Comparison of ENCODE assay signal across 8 mouse cellular contexts in genomic region chr1:151343571-151344282, GRCm38 (mm10). TPM values are rescaled to one million over a fixed set of nuclear protein-coding genes. Genes with fewer than 3 reads are reported as not detected.
DNase-seq lines count a peak whose midpoint lies in the region; ATAC-seq and TF ChIP-seq lines count a peak whose summit lies in the region.

No protein-coding gene starts in this region.

- H3K9me3 ChIP-seq in ES-E14 (ENCODE audit: control insufficient read depth, insufficient read depth, low read depth, low read length) = no peaks in the 10 kb centered on the region
- H3K9me3 ChIP-seq in hindbrain, embryonic 12.5 days (replicated peaks) = no peaks in the 10 kb centered on the region

- DNase-seq in 3T3-L1 (ENCODE audit: low read depth, low spot score) (peak; percentile 30), ES-E14 (ENCODE audit: low read depth, low spot score) (no peak)
- peak; percentile 64 for DNase-seq in embryo, embryonic 10.5 days (ENCODE audit: low spot score)
- peak; percentile 61 for DNase-seq in liver, adult 2 months (ENCODE audit: extremely low read depth, low read depth, low spot score)
- peak; percentile 35 for DNase-seq in neural tube, embryonic 10.5 days (ENCODE audit: extremely low spot score, low spot score)
- DNase-seq in right cerebral cortex, postnatal 10 days (ENCODE audit: low spot score in 2 of 2) = no peak
- no peak for DNase-seq in frontal cortex, postnatal 36 days (ENCODE audit: low spot score in 2 of 2)

- TF ChIP-seq CTCF in liver, adult 2 months (IDR thresholded peaks at IDR 0.05; ENCODE audit: low read depth, low read length) = 0 out of 2 replicates have a peak, but pooled peaks have one; percentile 31

- peak overlapping the region; percentile 81 for H3K9ac ChIP-seq in ES-E14 (ENCODE audit: insufficient read depth, low read depth, low read length, poor library complexity, severe bottlenecking)
- peak overlapping the region; percentile 98 for H3K9ac ChIP-seq in hindbrain, embryonic 12.5 days
- peak overlapping the region; percentile 95 for H3K9ac ChIP-seq in liver, adult 2 months (ENCODE audit: low read depth, low read length)

- H3K27me3 ChIP-seq in hindbrain, embryonic 12.5 days = no peaks in the 10 kb centered on the region
- no peaks in the 10 kb centered on the region for H3K27me3 ChIP-seq in liver, adult 2 months (ENCODE audit: control insufficient read depth, insufficient read depth, low read length)

- peaks cover 1% of the 10 kb centered on the region; the same call in 1 of the 2 replicates for H3K36me3 ChIP-seq in ES-E14 (ENCODE audit: control insufficient read depth, insufficient read depth, low read length, poor library complexity, severe bottlenecking)
- H3K36me3 ChIP-seq in hindbrain, embryonic 12.5 days = no peaks in the 10 kb centered on the region
- H3K36me3 ChIP-seq in liver, adult 2 months (ENCODE audit: control insufficient read depth, insufficient read depth, low read length) = no peaks in the 10 kb centered on the region

- ATAC-seq in hindbrain, embryonic 12.5 days (ENCODE audit: low FRiP score) = no peak; the same call in 1 of the 2 replicates

- WGBS in hindbrain, embryonic 12.5 days = 1% methylated on average over 17 of the region's 17 CpGs
- under 1% methylated on average over 17 of the region's 17 CpGs for WGBS in liver, adult 2 months

- no peak for TF ChIP-seq POLR2A in liver, adult 2 months (IDR thresholded peaks at IDR 0.05; ENCODE audit: extremely low read depth, insufficient read depth, low read length)

- H3K79me2 ChIP-seq in liver, adult 2 months (ENCODE audit: control insufficient read depth, insufficient read depth, low read length) = peaks cover 17% of the 10 kb centered on the region; the same call in 1 of the 2 replicates

- peaks cover 2 to 6% of the 10 kb centered on the region in 2 experiments for H3K4me1 ChIP-seq in ES-E14 (ENCODE audit: control insufficient read depth in 2 of 2, insufficient read depth in 2 of 2, low read length in 2 of 2, poor library complexity in 1 of 2)
- H3K4me1 ChIP-seq in hindbrain, embryonic 12.5 days = peaks cover 34% of the 10 kb centered on the region
- peaks cover 22% of the 10 kb centered on the region for H3K4me1 ChIP-seq in liver, adult 2 months (ENCODE audit: control insufficient read depth, insufficient read depth, low read length)

- peak overlapping the region; percentile 62 for H3K4me2 ChIP-seq in hindbrain, embryonic 12.5 days (replicated peaks)

- peak overlapping the region; percentile 81 to 89 for H3K4me3 ChIP-seq in ES-E14 (ENCODE audit: insufficient read depth in 1 of 2, low read depth in 1 of 2, low read length in 2 of 2, poor library complexity in 1 of 2, severe bottlenecking in 1 of 2)
- peak overlapping the region; percentile 95 for H3K4me3 ChIP-seq in hindbrain, embryonic 12.5 days
- peak overlapping the region; percentile 81 for H3K4me3 ChIP-seq in liver, adult 2 months (ENCODE audit: insufficient read depth, low read depth, low read length)

- peak overlapping the region; percentile 44; the same call in 1 of the 2 replicates for H3K27ac ChIP-seq in ES-E14 (ENCODE audit: insufficient read depth, low read depth, low read length, poor library complexity, severe bottlenecking)
- H3K27ac ChIP-seq in hindbrain, embryonic 12.5 days = peak overlapping the region; percentile 95
- peak overlapping the region; percentile 96 for H3K27ac ChIP-seq in liver, adult 2 months (replicated peaks; ENCODE audit: insufficient read depth, low read depth, low read length)

- in situ Hi-C loops in ES-E14 (cut with MboI; ENCODE audit: low sequenced_read_pairs in 2 of 2, unreplicated experiment in 2 of 2) = loop anchor here in 1 of 2 experiments (25.0 kb wide), 1 partner anchor 256 kb away; no protein-coding TSS in a partner anchor

TF ChIP-seq in ES-E14, 5 proteins besides CTCF, POLR2A, EP300 and RAD21:
- TF ChIP-seq HCFC1 (IDR thresholded peaks at IDR 0.05; ENCODE audit: borderline replicate concordance, insufficient read depth, low read length) = no peak
- no peak for TF ChIP-seq MAFK (IDR thresholded peaks at IDR 0.05; ENCODE audit: insufficient read depth, low read depth, low read length)
- peak; percentile 77 for TF ChIP-seq ZNF384 (IDR thresholded peaks at IDR 0.05; ENCODE audit: low read depth, low read length)
- no peak for TF ChIP-seq CHD2 (IDR thresholded peaks at IDR 0.05; ENCODE audit: low read depth, low read length)
- TF ChIP-seq ZC3H11A (IDR thresholded peaks at IDR 0.05; ENCODE audit: borderline replicate concordance, low read depth, low read length) = no peak

RNA-seq across cellular contexts. Expression of gene Ivns1abp, which starts 0.6 kb away (rescaled TPM):
- total RNA-seq in ES-E14 (2012; rRNA removed) = 76.9 and 89.5 TPM in 2 replicates
- polyA plus RNA-seq in hindbrain, embryonic 12.5 days (2016; fragmentation: Nextera tagmentation; extraction: Ambion mirVana) = 325 and 337 TPM in 2 replicates
- 105 and 111 TPM in 2 replicates for total RNA-seq in liver, adult 2 months (2014; rRNA removed)
- 11.4 and 16.7 TPM in 2 replicates for polyA plus RNA-seq in liver, adult 2 months (2012; rRNA removed)

Comparison
In these comparisons a context has a peak if more than half of its experiments do, and no peak if none do; other contexts are left out.
1. DNase-seq: peak in 3T3-L1 (single experiment), embryo, embryonic 10.5 days (single experiment), liver, adult 2 months (single experiment) and neural tube, embryonic 10.5 days (single experiment); none in ES-E14 (single experiment), right cerebral cortex, postnatal 10 days (0 of 2) and frontal cortex, postnatal 36 days (0 of 2).
2. H3K27ac ChIP-seq: peak in every context shown above with its lines; median percentile 96 in liver, adult 2 months; 95 in hindbrain, embryonic 12.5 days; 44 in ES-E14.
3. Peak in every context shown above with its lines, with median percentiles within 50 percentile points of each other: H3K4me3 ChIP-seq and H3K9ac ChIP-seq.